Mouse (Mus musculus): ENCODE data around the gene Olfr639. TPM values are rescaled to one million over a fixed set of nuclear protein-coding genes. Genes with fewer than 3 reads are reported as not detected.

The Olfr639 gene
- 0.04 TPM in 1 of 2 replicates, not detected in the other for polyA plus RNA-seq (2015; fragmentation: Nextera tagmentation; extraction: Ambion mirVana)

DNA sequence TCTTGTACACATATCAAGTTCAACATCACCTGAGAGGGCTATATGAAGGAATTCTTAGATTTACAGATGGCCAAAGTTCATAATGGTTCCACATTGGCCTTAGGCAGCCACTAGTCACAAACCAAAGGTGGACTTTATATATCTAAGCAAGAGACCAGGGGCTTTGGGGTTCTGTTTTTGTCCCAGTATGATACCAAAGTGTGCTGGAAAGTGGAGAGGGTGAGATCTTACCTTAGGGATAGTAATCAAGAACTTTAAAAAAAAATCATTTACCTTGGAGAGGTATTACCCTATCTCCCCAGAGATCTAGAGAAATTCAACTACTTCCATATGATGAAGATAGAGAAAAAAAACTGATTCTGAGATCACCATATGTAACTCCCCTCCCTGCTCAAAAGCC, at the start of gene Olfr639:
Gene Olfr639 (minus strand): TSS at position 101 of the 400 bp plus-strand sequence.
- no peak within 1 kb of the TSS for H3K27ac ChIP-seq
- no peaks in the 10 kb centered on the region for H3K36me3 ChIP-seq (ENCODE audit: poor library complexity, severe bottlenecking)
- no peak within 1 kb of the TSS for H3K4me2 ChIP-seq
- no peaks in the 10 kb centered on the region for H3K9me3 ChIP-seq (replicated peaks)
- H3K4me3 ChIP-seq: no peak within 1 kb of the TSS
- no peaks in the 10 kb centered on the region for H3K4me1 ChIP-seq
- H3K9ac ChIP-seq: no peak within 1 kb of the TSS
- ATAC-seq: no peak
- no peaks in the 10 kb centered on the region for H3K27me3 ChIP-seq

- H3K9me3 ChIP-seq (replicated peaks): no peaks in the 10 kb centered on the region
- no peak within 1 kb of the TSS for H3K4me2 ChIP-seq
- no peak within 1 kb of the TSS for H3K9ac ChIP-seq
- H3K36me3 ChIP-seq (ENCODE audit: poor library complexity, severe bottlenecking): no peaks in the 10 kb centered on the region
- no peaks in the 10 kb centered on the region for H3K27me3 ChIP-seq
- ATAC-seq: no peak
- WGBS: 58% methylated on average over 2 of the region's 2 CpGs
- H3K27ac ChIP-seq: no peak within 1 kb of the TSS
- no peaks in the 10 kb centered on the region for H3K4me1 ChIP-seq
- H3K4me3 ChIP-seq: no peak within 1 kb of the TSS
Observed at GRCm38 (mm10) chr7:104061345-104061744, 44.2 kb upstream of the Olfr639 start, which contains the start of gene 4930516K23Rik. Gene 4930516K23Rik (minus strand): TSS chr7:104061445.

DNA sequence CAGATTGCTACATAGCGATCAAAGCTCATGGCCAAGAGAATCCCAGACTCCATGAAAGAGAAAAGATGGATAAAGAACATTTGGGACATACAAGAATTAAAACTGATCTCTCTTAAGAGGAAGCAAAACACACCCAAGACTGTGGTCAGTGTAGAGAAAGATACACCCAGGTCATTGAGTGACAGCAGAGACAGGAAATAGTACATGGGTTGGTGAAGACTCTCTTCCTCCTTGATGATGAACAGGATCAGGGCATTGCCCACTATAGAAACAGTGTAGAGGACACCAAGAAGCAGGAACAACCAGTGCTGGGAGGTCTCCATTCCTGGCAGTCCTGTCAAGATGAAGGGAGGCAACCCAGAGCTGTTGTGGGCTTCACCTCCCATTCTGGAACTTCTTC, 42.1 kb upstream of the Olfr639 start:
- Histone ChIP-seq H3K4me1 (no peaks in the 10 kb centered on the region), H3K9me3 (replicated peaks) (no peaks in the 10 kb centered on the region), H3K27me3 (no peaks in the 10 kb centered on the region), H3K27ac (no peak overlapping the region), H3K9ac (no peak overlapping the region), H3K4me2 (no peak overlapping the region), H3K36me3 (ENCODE audit: poor library complexity, severe bottlenecking) (no peaks in the 10 kb centered on the region), H3K4me3 (no peak overlapping the region)
- ATAC-seq: no peak
- 91% methylated on average over 1 of the region's 1 CpGs for WGBS

DNA sequence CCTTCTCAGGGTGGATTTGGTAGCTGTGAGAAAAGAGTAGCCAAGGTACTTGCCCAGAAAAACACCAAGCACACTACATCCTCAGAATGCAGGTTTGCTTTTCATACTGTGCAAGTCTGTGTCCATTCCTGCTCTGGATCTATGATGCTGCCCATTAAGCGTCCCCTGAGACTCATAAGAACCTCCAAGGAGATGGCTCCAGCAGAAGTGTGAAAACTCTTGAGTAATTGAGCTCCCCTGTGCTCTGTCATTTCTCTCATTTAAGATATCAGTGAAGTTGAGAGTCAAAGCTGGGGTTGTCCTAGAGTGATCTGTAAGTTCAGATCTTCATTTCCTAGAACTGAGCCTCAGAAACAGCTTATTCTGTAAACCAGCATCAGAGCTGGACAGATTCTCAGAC, 35.5 kb upstream of the Olfr639 start, which contains the start of gene Olfr642:
Gene Olfr642 (minus strand): TSS at position 101 of the 400 bp plus-strand sequence.
- no peaks in the 10 kb centered on the region for H3K27me3 ChIP-seq

DNA sequence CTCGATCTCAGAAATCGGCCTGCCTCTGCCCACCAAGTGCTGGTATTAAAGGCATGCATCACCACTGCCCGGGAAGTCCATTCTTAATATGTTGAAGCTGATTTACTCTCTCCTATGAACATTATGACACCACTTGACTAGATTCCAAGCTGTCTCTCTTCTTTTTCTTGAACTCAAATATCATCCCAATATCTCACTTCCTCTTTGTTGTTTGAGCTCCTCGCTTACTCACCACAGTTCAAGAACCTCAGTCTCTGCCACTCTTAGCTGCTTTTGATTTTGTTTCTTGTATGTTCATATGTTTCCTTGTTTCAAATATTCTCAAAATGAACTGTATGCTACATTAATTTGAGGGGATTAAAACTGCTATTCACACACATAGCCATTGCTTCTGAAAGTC, 33.6 kb upstream of the Olfr639 start:
- no peaks in the 10 kb centered on the region for H3K36me3 ChIP-seq (ENCODE audit: poor library complexity, severe bottlenecking)
- ATAC-seq: no peak
- no peak overlapping the region for H3K27ac ChIP-seq
- no peak overlapping the region for H3K9ac ChIP-seq
- 91% methylated on average over 4 of the region's 4 CpGs for WGBS
- no peaks in the 10 kb centered on the region for H3K4me1 ChIP-seq
- no peaks in the 10 kb centered on the region for H3K27me3 ChIP-seq
- H3K4me3 ChIP-seq: no peak overlapping the region
- no peaks in the 10 kb centered on the region for H3K9me3 ChIP-seq (replicated peaks)
- no peak overlapping the region for H3K4me2 ChIP-seq

More for the DNA sequence above, 35.5 kb upstream of the Olfr639 start, which contains the start of gene Olfr642:
- ATAC-seq: no peak
- H3K4me2 ChIP-seq: no peak within 1 kb of the TSS
- no peak within 1 kb of the TSS for H3K27ac ChIP-seq
- H3K9ac ChIP-seq: no peak within 1 kb of the TSS
- H3K4me3 ChIP-seq: no peak within 1 kb of the TSS
- no peaks in the 10 kb centered on the region for H3K36me3 ChIP-seq (ENCODE audit: poor library complexity, severe bottlenecking)
- no peaks in the 10 kb centered on the region for H3K9me3 ChIP-seq (replicated peaks)
- no peaks in the 10 kb centered on the region for H3K4me1 ChIP-seq
- WGBS: 83% methylated on average over 1 of the region's 1 CpGs

DNA sequence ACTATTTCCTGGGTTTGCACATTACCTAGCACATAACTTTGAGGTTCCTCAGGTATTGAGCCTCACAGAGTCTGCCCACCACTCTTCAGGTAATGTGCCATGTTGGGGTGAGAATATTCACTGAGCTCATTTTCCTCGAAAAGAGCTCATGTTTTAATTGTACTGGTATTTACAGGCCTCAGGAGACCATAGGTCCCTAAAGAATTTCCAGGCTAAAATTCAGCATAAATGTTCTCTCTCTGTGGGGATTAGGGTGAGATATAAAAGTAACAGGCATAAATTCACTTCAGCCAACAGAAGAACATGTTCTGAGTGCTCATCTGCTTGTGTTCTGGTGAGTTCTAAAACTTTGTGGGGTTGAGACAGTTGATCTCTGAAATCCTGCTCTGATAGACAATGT, 18.0 kb upstream of the Olfr639 start, which contains the start of gene Olfr641:
Gene Olfr641 (plus strand): TSS at position 301 of the 400 bp plus-strand sequence.
- Histone ChIP-seq H3K9ac (no peak within 1 kb of the TSS), H3K4me1 (no peaks in the 10 kb centered on the region), H3K27ac (no peak within 1 kb of the TSS), H3K4me3 (no peak within 1 kb of the TSS), H3K27me3 (no peaks in the 10 kb centered on the region), H3K36me3 (ENCODE audit: poor library complexity, severe bottlenecking) (no peaks in the 10 kb centered on the region), H3K9me3 (replicated peaks) (no peaks in the 10 kb centered on the region), H3K4me2 (no peak within 1 kb of the TSS)
- 78% methylated on average over 1 of the region's 1 CpGs for WGBS
- ATAC-seq: no peak

DNA sequence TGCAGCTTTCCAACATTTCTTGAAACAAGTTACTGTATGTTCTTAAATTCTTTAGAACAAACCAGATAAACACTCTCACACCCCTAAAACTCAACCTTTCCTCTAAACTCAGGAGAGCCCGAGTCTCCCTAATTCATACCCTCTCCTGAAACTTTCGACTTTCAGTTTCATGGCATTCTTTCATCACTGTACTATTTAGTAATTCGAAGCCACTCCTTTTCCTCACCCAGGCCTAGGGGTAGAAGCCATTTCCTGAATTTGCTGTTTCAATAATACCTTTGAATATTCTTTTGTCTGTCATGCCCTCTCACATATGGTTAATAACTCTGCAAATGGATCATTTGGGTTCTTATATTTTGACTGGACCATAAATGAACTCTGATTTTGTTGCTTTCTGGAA, 9.9 kb upstream of the Olfr639 start:
- no peaks in the 10 kb centered on the region for H3K4me1 ChIP-seq
- 88% methylated on average over 3 of the region's 3 CpGs for WGBS
- no peak for ATAC-seq

GRCm38 (mm10) chr7:104025473-104025872, 8.4 kb upstream of the Olfr639 start, which contains the start of gene Olfr640:
Gene Olfr640 (minus strand): TSS chr7:104025573.
- ATAC-seq: no peak
- no peaks in the 10 kb centered on the region for H3K4me1 ChIP-seq
- H3K27ac ChIP-seq: no peak within 1 kb of the TSS
- no peaks in the 10 kb centered on the region for H3K36me3 ChIP-seq (ENCODE audit: poor library complexity, severe bottlenecking)
- H3K4me3 ChIP-seq: no peak within 1 kb of the TSS
- no peaks in the 10 kb centered on the region for H3K9me3 ChIP-seq (replicated peaks)
- no peak within 1 kb of the TSS for H3K4me2 ChIP-seq
- H3K9ac ChIP-seq: no peak within 1 kb of the TSS
- WGBS: 79% methylated on average over 6 of the region's 6 CpGs
- H3K27me3 ChIP-seq: no peaks in the 10 kb centered on the region

More for the DNA sequence above, 9.9 kb upstream of the Olfr639 start:
- H3K4me3 ChIP-seq: no peak overlapping the region
- no peak overlapping the region for H3K9ac ChIP-seq
- no peaks in the 10 kb centered on the region for H3K9me3 ChIP-seq (replicated peaks)
- H3K27me3 ChIP-seq: no peaks in the 10 kb centered on the region
- no peak overlapping the region for H3K4me2 ChIP-seq
- no peaks in the 10 kb centered on the region for H3K36me3 ChIP-seq (ENCODE audit: poor library complexity, severe bottlenecking)
- no peak overlapping the region for H3K27ac ChIP-seq

- no peak overlapping the region for H3K4me3 ChIP-seq
- H3K9ac ChIP-seq: no peak overlapping the region
- ATAC-seq: no peak
- H3K27ac ChIP-seq: no peak overlapping the region
- H3K4me2 ChIP-seq: no peak overlapping the region
- whole genome bisulfite sequencing: 89% methylated on average over 6 of the region's 6 CpGs
- H3K36me3 ChIP-seq (ENCODE audit: poor library complexity, severe bottlenecking): no peaks in the 10 kb centered on the region
- no peaks in the 10 kb centered on the region for H3K4me1 ChIP-seq
- H3K27me3 ChIP-seq: no peaks in the 10 kb centered on the region
- no peaks in the 10 kb centered on the region for H3K9me3 ChIP-seq (replicated peaks)
Observed at GRCm38 (mm10) chr7:104021651-104022050, 4.5 kb upstream of the Olfr639 start.

- 88% methylated on average over 1 of the region's 1 CpGs for WGBS
- H3K36me3 ChIP-seq (ENCODE audit: poor library complexity, severe bottlenecking): no peaks in the 10 kb centered on the region
- H3K9ac ChIP-seq: no peak overlapping the region
- H3K4me2 ChIP-seq: no peak overlapping the region
- H3K27me3 ChIP-seq: no peaks in the 10 kb centered on the region
- no peaks in the 10 kb centered on the region for H3K4me1 ChIP-seq
- H3K27ac ChIP-seq: no peak overlapping the region
- ATAC-seq: no peak
- H3K4me3 ChIP-seq: no peak overlapping the region
- H3K9me3 ChIP-seq (replicated peaks): no peaks in the 10 kb centered on the region
Observed at GRCm38 (mm10) chr7:104018953-104019352, 1.9 kb upstream of the Olfr639 start.

DNA sequence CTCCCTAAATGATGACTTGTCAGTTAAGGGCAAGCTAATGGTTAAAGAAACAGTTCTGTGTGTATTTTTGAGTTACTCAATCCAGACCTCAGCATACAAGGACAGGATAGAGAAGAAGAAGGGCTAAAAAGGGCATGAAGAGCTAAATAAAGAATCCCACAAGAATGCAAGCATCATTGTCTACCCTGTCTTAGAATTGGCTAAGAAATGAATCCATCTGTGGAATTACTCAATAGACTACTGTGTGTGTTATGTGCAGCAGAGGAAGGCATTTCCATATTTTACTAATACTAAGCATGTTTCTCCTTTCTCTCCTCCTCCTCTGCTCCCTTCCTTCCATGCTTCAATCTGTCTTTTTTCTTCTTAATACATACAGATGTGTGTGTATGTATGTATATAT, 18.0 kb downstream of the Olfr639 start:
- Histone ChIP-seq H3K9me3 (replicated peaks) (no peaks in the 10 kb centered on the region), H3K4me3 (no peak overlapping the region), H3K27me3 (no peaks in the 10 kb centered on the region), H3K4me1 (no peaks in the 10 kb centered on the region), H3K27ac (no peak overlapping the region), H3K9ac (no peak overlapping the region), H3K4me2 (no peak overlapping the region), H3K36me3 (ENCODE audit: poor library complexity, severe bottlenecking) (no peaks in the 10 kb centered on the region)
- ATAC-seq: no peak

- Histone ChIP-seq H3K27me3 (no peaks in the 10 kb centered on the region), H3K4me2 (no peak within 1 kb of the TSS), H3K9ac (no peak within 1 kb of the TSS), H3K4me3 (no peak within 1 kb of the TSS), H3K4me1 (no peaks in the 10 kb centered on the region), H3K27ac (no peak within 1 kb of the TSS), H3K36me3 (ENCODE audit: poor library complexity, severe bottlenecking) (no peaks in the 10 kb centered on the region), H3K9me3 (replicated peaks) (no peaks in the 10 kb centered on the region)
- no peak for ATAC-seq
Observed at GRCm38 (mm10) chr7:103998446-103998845, 18.7 kb downstream of the Olfr639 start, which contains the start of gene Olfr638. Gene Olfr638 (plus strand): TSS chr7:103998746.

- no peaks in the 10 kb centered on the region for H3K4me1 ChIP-seq
- H3K27ac ChIP-seq: no peak overlapping the region
- H3K9ac ChIP-seq: no peak overlapping the region
- no peaks in the 10 kb centered on the region for H3K36me3 ChIP-seq (ENCODE audit: poor library complexity, severe bottlenecking)
- no peak for ATAC-seq
- H3K9me3 ChIP-seq (replicated peaks): no peaks in the 10 kb centered on the region
- no peak overlapping the region for H3K4me3 ChIP-seq
- WGBS: 69% methylated on average over 1 of the region's 1 CpGs
- no peaks in the 10 kb centered on the region for H3K27me3 ChIP-seq
- H3K4me2 ChIP-seq: no peak overlapping the region
Observed at GRCm38 (mm10) chr7:103971782-103972181, 45.3 kb downstream of the Olfr639 start.
